Mouse (Mus musculus) C2C12 (cell line): ENCODE data around the gene Shld1.

Experiments
- CTCF ChIP-seq: IDR thresholded peaks from one replicate; pipeline ENCODE4 v1.5.1; 2011; ENCODE audit not compliant: control insufficient read depth, insufficient read depth, insufficient read length
- USF1 ChIP-seq: IDR thresholded peaks from one replicate; pipeline ENCODE4 v1.6.1; 2011; ENCODE audit warnings: low read depth, mild to moderate bottlenecking, control low read depth, moderate library complexity

GRCm38 (mm10) chr2:132757911-132758310 is 71.2 kb downstream of the Shld1 start:
- TF ChIP-seq CTCF: no peak
- TF ChIP-seq USF1: no peak
